Mouse (Mus musculus) G1E (cell line): Measurements from ENCODE around the gene Ccl26.

ENCODE experiments used
- CTCF ChIP-seq: IDR thresholded peaks from 2 replicates; pipeline ENCODE4 v1.5.1; 2012; ENCODE audit warnings: low read depth, low read length, inconsistent platforms, mixed read lengths
- GATA1 ChIP-seq: IDR thresholded peaks from 2 replicates; pipeline ENCODE4 v1.6.1; 2012; ENCODE audit warnings: borderline replicate concordance, low read length, inconsistent platforms, mixed read lengths
- POLR2AphosphoS5 ChIP-seq: IDR thresholded peaks from 2 replicates; pipeline ENCODE4 v1.6.1; 2012; ENCODE audit warnings: low read depth, low read length, inconsistent platforms; ENCODE audit not compliant: insufficient replicate concordance
- TAL1 ChIP-seq: conservative IDR thresholded peaks from 2 replicates; pipeline ENCODE4 v1.6.1; 2012; ENCODE audit warnings: low read depth, low read length, inconsistent platforms, mixed read lengths

- TF ChIP-seq TAL1 (no peak), GATA1 (no peak), CTCF (no peak), POLR2AphosphoS5 (no peak)
Observed at GRCm38 (mm10) chr5:135609794-135610193, 46.4 kb upstream of the Ccl26 start.
